23 mouse cellular contexts compared by ENCODE assay signal in the genomic region with DNA sequence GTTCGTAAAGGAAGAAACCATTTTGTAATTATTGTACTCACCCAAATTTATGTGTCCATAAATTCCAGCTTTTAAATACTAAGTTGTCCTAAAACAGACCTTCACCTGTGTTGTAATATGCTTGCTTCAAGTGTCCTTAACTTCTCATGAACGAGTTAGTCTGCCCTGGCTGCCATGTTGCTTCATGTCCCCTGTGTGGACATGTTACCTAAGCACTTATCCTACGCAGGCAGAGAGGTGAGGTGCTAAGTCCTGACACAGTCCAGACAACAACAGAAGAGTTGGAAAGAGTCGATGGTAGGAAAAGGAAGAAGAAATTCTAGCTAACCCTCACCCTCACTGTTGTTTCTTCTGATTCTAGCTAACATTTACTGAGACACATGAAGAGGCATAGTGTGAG.
"Had no signal": no experiment of that assay in that cellular context is flagged by ENCODE, and none has a peak within 500 bp of the region (broad histone marks: within the 10 kb centered on the region; RNA-seq: fewer than 3 reads in every experiment).

No protein-coding gene starts in this region.

- H3K27ac ChIP-seq: heart, adult 2 months; heart, embryonic 13.5 days; heart, embryonic 15.5 days; hindbrain, embryonic 10.5 days; hindbrain, embryonic 12.5 days; hindbrain, embryonic 14.5 days; intestine, embryonic 15.5 days; left cerebral cortex, adult 2 months; limb, embryonic 10.5 days; limb, embryonic 12.5 days had no signal

- H3K4me3 ChIP-seq: heart, adult 2 months; heart, embryonic 13.5 days; heart, embryonic 15.5 days; hindbrain, embryonic 10.5 days; hindbrain, embryonic 12.5 days; intestine, embryonic 15.5 days; left cerebral cortex, adult 2 months; limb, embryonic 10.5 days; limb, embryonic 12.5 days had no signal

- DNase-seq: forebrain, postnatal 0 days; gastrocnemius, postnatal 25 days; heart, adult 2 months; heart, postnatal 14 days; heart, postnatal 4 days; kidney, adult 18-20 months; kidney, adult 8-10 months; kidney, postnatal 10 days; kidney, postnatal 25 days; kidney, postnatal 4 days; liver had no signal

- ATAC-seq: forebrain, postnatal 0 days; hindbrain, embryonic 16.5 days; inflammation-experienced regulatory T-cells, adult 6 months; intestine, embryonic 15.5 days; intestine, postnatal 0 days had no signal
